8 mouse cellular contexts compared by ENCODE assay signal in genomic region chr3:85888221-85888671, GRCm38 (mm10). TPM values are rescaled to one million over a fixed set of nuclear protein-coding genes. Genes with fewer than 3 reads are reported as not detected.
DNase-seq lines count a peak whose midpoint lies in the region; ATAC-seq and TF ChIP-seq lines count a peak whose summit lies in the region.

No protein-coding gene starts in this region.

- peak overlapping the region; percentile 98 for H3K4me2 ChIP-seq in forebrain, embryonic 16.5 days (ENCODE audit: low read length)
- peak overlapping the region; percentile 95; the same call in 1 of the 2 replicates for H3K4me2 ChIP-seq in hindbrain, embryonic 11.5 days (replicated peaks; ENCODE audit: low read depth, low read length)

- H3K27me3 ChIP-seq in forebrain, embryonic 16.5 days (replicated peaks; ENCODE audit: control insufficient read depth, insufficient read depth, low read length) = 0 out of 2 replicates have a peak, but pooled peaks cover 8% of the 10 kb centered on the region
- peaks cover 4% of the 10 kb centered on the region for H3K27me3 ChIP-seq in hindbrain, embryonic 11.5 days (ENCODE audit: control insufficient read depth, insufficient read depth, low read length)
- peaks cover 43% of the 10 kb centered on the region for H3K27me3 ChIP-seq in limb, embryonic 10.5 days (ENCODE audit: low read depth, poor library complexity, severe bottlenecking)
- H3K27me3 ChIP-seq in midbrain, embryonic 10.5 days (ENCODE audit: low read depth, poor library complexity, severe bottlenecking) = peaks cover 46% of the 10 kb centered on the region
- H3K27me3 ChIP-seq in thymus, adult 2 months (ENCODE audit: control insufficient read depth, insufficient read depth, low read length) = peaks cover 8% of the 10 kb centered on the region; the same call in 1 of the 2 replicates

- DNase-seq in cerebellum, adult 11 months = no peak
- peak; percentile 30 for DNase-seq in hindbrain, embryonic 11.5 days (ENCODE audit: low spot score)
- DNase-seq in limb, embryonic 10.5 days (ENCODE audit: low spot score) = peak; percentile 35
- DNase-seq in midbrain, embryonic 10.5 days (ENCODE audit: low spot score) = peak; percentile 33
- peak; percentile 4 for DNase-seq in thymus, adult 2 months

- no peak overlapping the region for H3K27ac ChIP-seq in bone marrow macrophage, adult 2 months (ENCODE audit: insufficient read depth, low read depth, low read length)
- no peak overlapping the region for H3K27ac ChIP-seq in forebrain, embryonic 16.5 days (ENCODE audit: low read length)
- no peak overlapping the region for H3K27ac ChIP-seq in hindbrain, embryonic 11.5 days (ENCODE audit: low read depth, low read length)
- H3K27ac ChIP-seq in limb, embryonic 10.5 days = no peak overlapping the region
- H3K27ac ChIP-seq in midbrain, embryonic 10.5 days (replicated peaks) = no peak overlapping the region
- H3K27ac ChIP-seq in thymus, adult 2 months (ENCODE audit: control insufficient read depth, insufficient read depth, low read length) = no peak overlapping the region

- H3K36me3 ChIP-seq in forebrain, embryonic 16.5 days (ENCODE audit: control insufficient read depth, insufficient read depth) = no peaks in the 10 kb centered on the region
- H3K36me3 ChIP-seq in hindbrain, embryonic 11.5 days (ENCODE audit: control insufficient read depth, insufficient read depth, low read length) = no peaks in the 10 kb centered on the region
- H3K36me3 ChIP-seq in limb, embryonic 10.5 days = no peaks in the 10 kb centered on the region
- no peaks in the 10 kb centered on the region for H3K36me3 ChIP-seq in midbrain, embryonic 10.5 days
- no peaks in the 10 kb centered on the region for H3K36me3 ChIP-seq in thymus, adult 2 months (ENCODE audit: control insufficient read depth, insufficient read depth, low read length)

- H3K4me3 ChIP-seq in bone marrow macrophage, adult 2 months (ENCODE audit: insufficient read depth, low read length) = peak overlapping the region; percentile 56
- H3K4me3 ChIP-seq in forebrain, embryonic 16.5 days (replicated peaks; ENCODE audit: low read length) = peak overlapping the region; percentile 61
- peak overlapping the region; percentile 50 for H3K4me3 ChIP-seq in hindbrain, embryonic 11.5 days (ENCODE audit: low read depth, low read length)
- peak overlapping the region; percentile 65 for H3K4me3 ChIP-seq in limb, embryonic 10.5 days
- H3K4me3 ChIP-seq in midbrain, embryonic 10.5 days = peak overlapping the region; percentile 67
- H3K4me3 ChIP-seq in thymus, adult 2 months (ENCODE audit: control insufficient read depth, insufficient read depth, low read length) = no peak overlapping the region

- H3K9me3 ChIP-seq in forebrain, embryonic 16.5 days (ENCODE audit: control insufficient read depth, low read length) = no peaks in the 10 kb centered on the region
- H3K9me3 ChIP-seq in hindbrain, embryonic 11.5 days (ENCODE audit: control insufficient read depth, low read length) = no peaks in the 10 kb centered on the region
- H3K9me3 ChIP-seq in limb, embryonic 10.5 days (replicated peaks) = no peaks in the 10 kb centered on the region
- no peaks in the 10 kb centered on the region for H3K9me3 ChIP-seq in midbrain, embryonic 10.5 days (replicated peaks)

- TF ChIP-seq CTCF in bone marrow macrophage, adult 2 months (IDR thresholded peaks at IDR 0.05; ENCODE audit: low read depth, low read length) = no peak
- no peak for TF ChIP-seq CTCF in thymus, adult 2 months (IDR thresholded peaks at IDR 0.05; ENCODE audit: borderline replicate concordance, control insufficient read depth, extremely low read depth, insufficient read depth, low read length, poor library complexity)

- WGBS in forebrain, embryonic 16.5 days = 15% methylated on average over 11 of the region's 11 CpGs
- 8% methylated on average over 11 of the region's 11 CpGs for WGBS in hindbrain, embryonic 11.5 days
- 14% methylated on average over 11 of the region's 11 CpGs for WGBS in limb, embryonic 10.5 days
- 6% methylated on average over 11 of the region's 11 CpGs for WGBS in midbrain, embryonic 10.5 days
- 1% methylated on average over 11 of the region's 11 CpGs for WGBS in thymus, adult 2 months

- H3K9ac ChIP-seq in forebrain, embryonic 16.5 days (replicated peaks; ENCODE audit: low read depth, low read length) = no peak overlapping the region
- H3K9ac ChIP-seq in hindbrain, embryonic 11.5 days (ENCODE audit: low read depth, low read length) = no peak overlapping the region

- no peaks in the 10 kb centered on the region; the same call in 1 of the 2 replicates for H3K4me1 ChIP-seq in bone marrow macrophage, adult 2 months (ENCODE audit: control insufficient read depth, insufficient read depth, low read length)
- H3K4me1 ChIP-seq in forebrain, embryonic 16.5 days (replicated peaks; ENCODE audit: control insufficient read depth, insufficient read depth, low read length) = peaks cover 18% of the 10 kb centered on the region
- 0 out of 2 replicates have a peak, but pooled peaks cover 2% of the 10 kb centered on the region for H3K4me1 ChIP-seq in hindbrain, embryonic 11.5 days (replicated peaks; ENCODE audit: control insufficient read depth, insufficient read depth, low read length)
- peaks cover 19% of the 10 kb centered on the region for H3K4me1 ChIP-seq in limb, embryonic 10.5 days
- peaks cover 22% of the 10 kb centered on the region for H3K4me1 ChIP-seq in midbrain, embryonic 10.5 days
- H3K4me1 ChIP-seq in thymus, adult 2 months (replicated peaks; ENCODE audit: control insufficient read depth, insufficient read depth, low read length) = peaks cover 16% of the 10 kb centered on the region

- TF ChIP-seq POLR2A in bone marrow macrophage, adult 2 months (IDR thresholded peaks at IDR 0.05; ENCODE audit: borderline replicate concordance, low read depth, low read length) = no peak
- TF ChIP-seq POLR2A in thymus, adult 2 months (IDR thresholded peaks at IDR 0.05; ENCODE audit: control insufficient read depth, extremely low read depth, insufficient read depth, low read length, poor library complexity) = no peak

- peak; percentile 8; the same call in 1 of the 2 replicates for ATAC-seq in cerebellum, adult (ENCODE audit: insufficient number of reproducible peaks, low FRiP score, low TSS enrichment)
- ATAC-seq in forebrain, embryonic 16.5 days = 0 out of 2 replicates have a peak, but pooled peaks have one; percentile 8
- no peak for ATAC-seq in hindbrain, embryonic 11.5 days (ENCODE audit: low FRiP score)

RNA-seq across cellular contexts. Expression of gene Gm37240, which starts 0.9 kb away (rescaled TPM):
- not detected in 2 replicates for polyA plus RNA-seq in bone marrow macrophage, adult 2 months (2012; ENCODE audit: insufficient read depth, insufficient read length, missing spikeins)
- 1.6 and 3.3 TPM in 2 replicates for polyA plus RNA-seq in forebrain, embryonic 16.5 days (2015; fragmentation: Nextera tagmentation; extraction: Ambion mirVana)
- polyA plus RNA-seq in hindbrain, embryonic 11.5 days (2014; fragmentation: Nextera tagmentation; extraction: Ambion mirVana) = 0.52 and 2.4 TPM in 2 replicates
- polyA plus RNA-seq in limb, embryonic 10.5 days (2016; fragmentation: Nextera tagmentation; extraction: Ambion mirVana) = 0.97 and 3.1 TPM in 2 replicates
- 0.21 and 0.44 TPM in 2 replicates for polyA plus RNA-seq in midbrain, embryonic 10.5 days (2016; fragmentation: Nextera tagmentation; extraction: Ambion mirVana)
- 3.8 and 7.0 TPM in 2 replicates for polyA plus RNA-seq in thymus, adult 2 months (2012; rRNA removed)

RNA-seq across cellular contexts. Expression of gene Glt28d2, which starts 0.9 kb away (rescaled TPM):
- polyA plus RNA-seq in bone marrow macrophage, adult 2 months (2012; ENCODE audit: insufficient read depth, insufficient read length, missing spikeins) = not detected in 2 replicates
- polyA plus RNA-seq in forebrain, embryonic 16.5 days (2015; fragmentation: Nextera tagmentation; extraction: Ambion mirVana) = 1.3 and 2.1 TPM in 2 replicates
- polyA plus RNA-seq in hindbrain, embryonic 11.5 days (2014; fragmentation: Nextera tagmentation; extraction: Ambion mirVana) = 0.14 and 0.39 TPM in 2 replicates
- polyA plus RNA-seq in limb, embryonic 10.5 days (2016; fragmentation: Nextera tagmentation; extraction: Ambion mirVana) = 0.18 and 0.85 TPM in 2 replicates
- 0.16 TPM in 1 of 2 replicates, not detected in the other for polyA plus RNA-seq in midbrain, embryonic 10.5 days (2016; fragmentation: Nextera tagmentation; extraction: Ambion mirVana)
- 0.37 and 0.96 TPM in 2 replicates for polyA plus RNA-seq in thymus, adult 2 months (2012; rRNA removed)
